Mouse (Mus musculus): Measurements from ENCODE around the gene Tbx19. TPM values are rescaled to one million over a fixed set of nuclear protein-coding genes. Genes with fewer than 3 reads are reported as not detected.

Tbx19 gene
- total RNA-seq, 2 experiments from 2014 or later, result not detected

- ATAC-seq (replicated peaks; ENCODE audit: low FRiP score, poor library complexity, severe bottlenecking), result no peak
Measured at GRCm38 (mm10) chr1:165186491-165186890, 25.9 kb upstream of the Tbx19 start.

GRCm38 (mm10) chr1:165185116-165185515 is 24.5 kb upstream of the Tbx19 start:
- ATAC-seq (replicated peaks; ENCODE audit: low FRiP score, poor library complexity, severe bottlenecking), result no peak

DNA sequence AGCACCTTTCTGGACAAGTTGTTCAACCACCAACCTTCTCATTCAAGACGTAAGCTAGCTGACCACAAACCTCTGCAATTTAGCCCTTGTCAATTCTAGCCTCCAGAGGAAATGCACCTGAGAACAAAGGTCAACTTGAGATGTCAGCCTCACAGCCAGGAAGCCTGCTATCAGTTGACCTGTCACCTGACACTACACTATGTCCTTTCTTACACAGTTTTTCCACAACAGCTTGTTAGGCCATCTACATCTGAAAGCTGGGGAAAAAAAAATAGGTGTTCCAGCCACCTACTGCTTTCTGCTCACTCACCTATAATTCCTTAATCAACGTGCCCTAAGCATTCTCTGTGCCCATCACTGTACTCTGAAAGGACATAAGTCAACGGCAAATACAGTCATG is 23.6 kb upstream of the Tbx19 start:
- no peak for ATAC-seq (replicated peaks; ENCODE audit: low FRiP score, poor library complexity, severe bottlenecking)

DNA sequence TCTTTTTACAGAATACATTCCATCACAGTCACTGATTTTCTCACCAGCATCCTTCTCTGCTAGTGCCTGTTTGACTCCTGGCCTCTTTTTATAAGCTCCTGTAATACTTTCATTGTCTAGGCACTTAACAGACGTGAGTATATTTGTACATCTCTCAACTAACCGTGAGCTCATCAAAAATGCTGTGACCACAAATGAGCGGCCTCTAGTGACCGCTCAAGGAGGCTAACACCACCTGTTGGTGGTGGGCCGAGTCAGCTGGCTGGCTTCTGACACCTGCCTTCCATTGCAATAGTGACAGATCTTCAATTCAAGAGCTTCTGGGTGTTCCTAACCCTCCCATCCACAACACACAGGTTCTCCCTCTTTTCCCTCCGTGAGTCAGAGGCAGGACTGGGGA is 22.8 kb upstream of the Tbx19 start:
- ATAC-seq (replicated peaks; ENCODE audit: low FRiP score, poor library complexity, severe bottlenecking), result no peak

DNA sequence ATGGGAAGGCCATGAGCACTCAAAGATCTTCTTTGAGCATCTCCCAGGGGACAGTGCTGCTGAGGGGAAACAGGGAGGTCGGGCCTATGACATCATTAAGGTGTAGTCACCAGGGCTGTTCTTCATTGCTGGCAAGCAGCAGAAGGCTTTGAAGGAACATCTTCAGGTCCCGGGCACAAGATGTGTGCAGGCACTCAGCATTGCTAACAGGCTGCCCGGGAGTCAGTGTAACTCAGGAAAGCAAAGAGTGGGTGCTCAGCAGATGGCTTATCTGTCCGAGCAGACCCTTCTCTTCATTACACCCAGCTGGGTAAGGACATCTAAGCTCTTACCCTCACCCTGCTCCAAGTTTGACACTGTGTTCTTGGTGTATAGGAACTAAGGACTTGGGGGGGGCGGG is 18.7 kb upstream of the Tbx19 start:
- ATAC-seq (replicated peaks; ENCODE audit: low FRiP score, poor library complexity, severe bottlenecking), result no peak

GRCm38 (mm10) chr1:165178075-165178474 is 17.5 kb upstream of the Tbx19 start:
- ATAC-seq (replicated peaks; ENCODE audit: low FRiP score, poor library complexity, severe bottlenecking), result no peak

DNA sequence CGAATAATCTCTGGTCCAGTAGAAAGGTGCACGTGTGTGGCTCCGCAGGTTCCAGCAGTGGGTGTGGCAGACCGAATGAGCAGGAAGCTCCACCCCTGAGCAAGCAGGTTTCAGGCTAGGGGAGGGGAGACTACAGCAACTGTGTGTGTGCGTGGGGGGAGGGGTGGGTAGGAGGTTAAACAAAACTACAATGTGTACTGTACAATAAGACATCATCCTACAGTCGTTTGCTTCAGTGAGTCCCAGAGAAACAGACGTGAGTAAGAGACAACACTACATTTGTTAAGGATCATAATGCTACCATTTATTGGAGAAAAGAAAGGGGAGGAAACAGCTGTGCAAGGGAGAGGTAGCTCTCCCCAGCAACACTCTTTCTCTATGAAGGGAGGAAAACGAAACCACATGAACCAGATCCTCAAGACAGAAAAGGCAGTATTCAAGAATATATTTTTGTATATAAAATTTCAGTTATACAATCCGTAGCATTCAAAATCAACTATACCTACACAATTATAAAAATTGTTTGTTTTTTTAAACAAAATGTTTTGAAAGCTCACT is 13.6 kb upstream of the Tbx19 start:
- no peak for ATAC-seq (replicated peaks; ENCODE audit: low FRiP score, poor library complexity, severe bottlenecking)

DNA sequence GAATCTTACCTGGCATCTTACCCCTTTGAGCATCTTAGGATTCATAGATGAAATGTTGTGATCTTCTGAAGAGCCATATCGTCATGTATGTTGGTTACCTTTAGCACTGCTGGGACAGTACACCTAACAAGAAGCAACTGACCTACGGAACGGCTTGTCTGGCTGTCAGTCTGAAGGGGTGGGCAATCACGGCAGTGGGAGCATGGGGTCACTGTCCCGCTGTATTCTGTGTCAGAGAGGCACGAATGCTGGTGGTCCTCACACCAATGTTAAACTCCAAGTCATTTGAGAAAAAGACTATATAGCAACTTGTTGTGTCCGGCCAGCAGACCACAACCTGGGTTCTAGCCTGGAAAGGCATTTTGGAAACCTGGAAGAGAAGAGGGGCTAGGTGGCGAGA is 10.7 kb upstream of the Tbx19 start:
- no peak for ATAC-seq (replicated peaks; ENCODE audit: low FRiP score, poor library complexity, severe bottlenecking)

DNA sequence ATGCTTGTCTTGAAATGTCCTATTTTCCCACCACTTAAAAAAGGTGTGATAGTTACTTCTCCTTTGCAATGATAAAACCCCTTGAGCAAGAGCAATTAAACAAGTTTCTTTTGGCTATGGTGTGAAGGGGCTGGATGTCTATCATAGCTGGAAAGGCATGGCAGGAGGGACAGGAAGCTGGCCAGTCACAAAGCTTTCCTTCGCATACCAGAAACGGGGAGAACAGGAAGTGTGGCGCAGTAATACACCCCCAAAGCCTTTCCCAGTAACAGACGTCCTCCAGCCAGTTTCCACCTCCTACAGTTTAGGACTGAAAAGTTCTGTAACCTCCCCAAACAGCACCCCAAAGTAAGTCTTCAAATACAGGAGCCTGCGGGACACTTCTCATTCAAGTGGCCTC is 9.6 kb upstream of the Tbx19 start:
- ATAC-seq (replicated peaks; ENCODE audit: low FRiP score, poor library complexity, severe bottlenecking), result no peak

DNA sequence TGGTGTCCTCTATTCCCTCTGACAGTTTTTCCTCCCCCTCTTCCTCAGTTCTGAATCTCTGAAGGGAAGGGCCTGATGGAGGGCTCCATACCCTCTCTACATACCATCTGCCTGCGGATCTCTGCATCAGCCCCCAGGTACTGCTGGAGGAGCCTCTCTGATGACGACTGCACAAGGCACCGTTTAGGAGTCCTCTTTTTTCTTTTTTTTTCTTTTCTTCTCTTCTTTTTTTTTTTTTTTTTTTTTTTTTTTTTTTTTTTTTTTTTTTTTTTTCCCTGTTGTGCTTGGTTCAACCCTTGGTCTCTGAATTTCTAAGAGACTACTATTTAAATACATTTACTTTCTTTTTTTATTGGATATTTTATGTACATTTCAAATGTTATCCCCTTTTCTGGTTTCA is 8.9 kb upstream of the Tbx19 start:
- ATAC-seq (replicated peaks; ENCODE audit: low FRiP score, poor library complexity, severe bottlenecking), result no peak

DNA sequence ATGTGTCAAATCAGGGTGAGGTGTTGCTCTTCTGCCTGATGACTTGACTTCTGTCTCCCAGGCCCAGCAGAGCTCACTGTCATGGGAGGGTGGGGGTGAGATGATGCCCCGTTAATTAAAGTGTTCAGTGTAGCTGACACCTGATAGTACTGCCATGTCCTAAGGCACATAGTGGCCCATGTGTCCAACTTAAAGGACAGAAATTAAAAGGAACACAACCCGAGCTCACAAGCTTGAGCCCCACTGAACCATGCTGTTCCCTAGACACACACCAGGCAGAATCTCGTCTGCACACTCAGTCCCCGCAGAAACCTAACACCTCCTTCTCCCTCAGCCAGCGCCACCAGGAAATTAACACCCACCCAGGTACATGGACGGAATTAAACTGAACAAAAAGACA is 4.3 kb upstream of the Tbx19 start:
- no peak for ATAC-seq (replicated peaks; ENCODE audit: low FRiP score, poor library complexity, severe bottlenecking)

DNA sequence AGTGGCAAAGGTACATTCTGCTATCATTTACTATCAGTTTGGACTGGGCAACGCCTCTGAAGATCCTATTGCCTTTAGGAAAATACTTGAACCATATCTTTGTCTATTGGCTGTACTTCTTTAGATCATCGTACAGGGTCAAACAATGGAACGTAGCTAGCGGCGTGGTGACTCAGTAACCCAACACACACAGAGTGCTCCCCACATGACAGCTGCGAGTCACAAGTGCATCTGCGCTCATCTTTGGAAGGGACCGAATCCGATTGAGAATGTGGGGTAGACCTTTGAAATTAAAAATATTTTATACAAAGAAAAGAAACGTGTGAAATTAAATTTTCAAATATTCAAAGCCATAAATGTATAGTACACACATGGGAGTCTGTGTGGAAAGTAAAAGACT is 1.7 kb downstream of the Tbx19 start:
- no peak for ATAC-seq (replicated peaks; ENCODE audit: low FRiP score, poor library complexity, severe bottlenecking)

DNA sequence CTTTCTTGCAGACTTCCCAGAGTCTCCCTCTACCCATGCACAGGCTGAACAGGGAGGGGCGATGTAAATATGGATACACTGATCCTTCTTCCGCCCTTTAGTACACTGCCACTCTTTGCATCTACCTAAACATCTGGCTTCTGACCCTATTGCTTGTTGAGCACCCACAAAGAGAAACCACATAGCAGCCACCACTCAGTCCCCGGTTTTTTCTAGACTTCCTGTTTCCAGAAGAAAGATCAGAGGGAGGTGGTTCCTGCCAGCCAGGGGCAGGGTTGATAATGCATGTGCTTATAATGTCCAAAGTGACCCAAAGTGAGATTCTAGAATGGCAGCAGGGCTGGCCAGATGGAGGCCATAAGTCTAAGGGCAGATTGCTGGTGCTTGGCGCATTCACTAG is 6.4 kb downstream of the Tbx19 start:
- ATAC-seq (replicated peaks; ENCODE audit: low FRiP score, poor library complexity, severe bottlenecking), result no peak

- ATAC-seq (replicated peaks; ENCODE audit: low FRiP score, poor library complexity, severe bottlenecking), result no peak
Measured at GRCm38 (mm10) chr1:165151216-165151615, 9.4 kb downstream of the Tbx19 start.

- ATAC-seq (replicated peaks; ENCODE audit: low FRiP score, poor library complexity, severe bottlenecking), result no peak
Measured at GRCm38 (mm10) chr1:165142343-165142916, 18.1 kb downstream of the Tbx19 start.

DNA sequence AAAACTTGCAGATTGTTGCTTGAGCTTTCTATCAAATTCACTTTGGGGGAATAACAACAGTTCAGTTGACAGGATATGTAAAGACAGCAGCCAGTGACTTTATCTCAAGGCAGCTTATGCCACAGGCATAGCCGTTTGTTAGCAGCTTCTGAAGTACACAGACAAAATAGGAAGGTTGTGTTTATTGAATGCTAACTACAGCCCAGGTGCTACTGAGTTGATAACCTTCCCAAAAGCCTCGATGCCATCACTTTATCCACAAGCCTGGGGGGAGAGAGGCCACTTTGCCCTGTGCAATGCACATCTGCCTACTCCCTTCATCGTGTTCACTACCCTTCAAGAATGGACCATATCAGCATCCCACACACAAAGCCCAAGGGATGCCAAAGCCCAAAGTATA is 20.3 kb downstream of the Tbx19 start:
- no peak for ATAC-seq (replicated peaks; ENCODE audit: low FRiP score, poor library complexity, severe bottlenecking)

GRCm38 (mm10) chr1:165133858-165134257 is 26.7 kb downstream of the Tbx19 start:
- ATAC-seq (replicated peaks; ENCODE audit: low FRiP score, poor library complexity, severe bottlenecking), result no peak

- no peak for ATAC-seq (replicated peaks; ENCODE audit: low FRiP score, poor library complexity, severe bottlenecking)
Measured at GRCm38 (mm10) chr1:165133279-165133678, 27.3 kb downstream of the Tbx19 start.

DNA sequence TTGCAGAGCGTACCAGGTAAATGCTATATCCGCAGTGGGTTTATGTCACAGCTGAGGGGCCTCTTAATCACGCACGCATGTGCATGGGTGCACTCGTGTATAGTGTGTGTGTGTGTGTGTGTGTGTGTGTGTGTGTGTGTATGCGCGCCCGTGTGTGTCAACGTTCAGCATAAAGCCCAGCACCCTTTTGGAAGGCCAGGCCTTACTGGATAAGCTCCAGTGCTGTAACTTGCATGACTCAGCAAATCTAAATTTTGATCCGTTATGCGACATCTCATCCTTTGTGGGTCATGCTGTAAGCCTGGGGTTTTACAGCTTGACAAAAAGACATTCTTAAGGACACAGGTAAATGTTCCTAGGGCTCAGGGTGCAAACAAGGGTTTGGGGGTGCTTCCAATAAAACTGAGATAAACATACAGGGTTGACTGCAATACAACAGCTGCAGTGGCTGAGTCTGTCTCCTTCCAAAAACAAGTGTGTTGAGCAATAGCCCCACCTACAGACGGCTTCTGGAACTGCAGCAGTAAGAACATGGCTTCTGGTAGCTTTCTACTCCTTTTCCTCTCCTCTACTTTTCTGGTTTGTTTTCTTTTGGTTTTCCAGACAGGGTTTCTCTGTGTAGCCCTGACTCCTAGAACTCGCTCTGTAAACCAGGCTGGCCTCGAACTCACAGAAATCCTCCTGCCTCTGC is 28.2 kb downstream of the Tbx19 start:
- ATAC-seq (replicated peaks; ENCODE audit: low FRiP score, poor library complexity, severe bottlenecking), result peak; percentile 92

DNA sequence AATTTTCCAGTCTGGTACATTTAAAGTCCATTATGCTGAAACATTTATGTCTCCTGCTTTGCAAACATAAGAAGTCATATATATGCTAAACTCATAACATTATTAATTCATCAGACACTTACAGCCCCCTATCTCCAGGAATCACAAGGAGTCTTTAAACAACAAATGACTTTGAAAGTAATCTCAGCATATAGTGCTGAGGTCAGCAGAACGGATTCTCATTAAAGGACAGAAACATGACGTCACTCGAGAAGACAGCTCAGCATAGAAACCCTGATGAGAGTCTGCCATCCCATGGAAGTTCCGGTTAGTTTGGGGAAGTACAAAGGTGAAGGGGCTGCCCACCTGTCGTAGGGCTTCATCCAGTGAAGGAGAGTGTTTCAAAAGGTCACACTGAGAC is 31.0 kb downstream of the Tbx19 start:
- no peak for ATAC-seq (replicated peaks; ENCODE audit: low FRiP score, poor library complexity, severe bottlenecking)

- no peak for ATAC-seq (replicated peaks; ENCODE audit: low FRiP score, poor library complexity, severe bottlenecking)
Measured at GRCm38 (mm10) chr1:165121096-165121495, 39.5 kb downstream of the Tbx19 start.

Measured in erythroblast, adult 5-6 weeks (primary cell).